ENCODE assay signal across 11 mouse cellular contexts in the genomic region with DNA sequence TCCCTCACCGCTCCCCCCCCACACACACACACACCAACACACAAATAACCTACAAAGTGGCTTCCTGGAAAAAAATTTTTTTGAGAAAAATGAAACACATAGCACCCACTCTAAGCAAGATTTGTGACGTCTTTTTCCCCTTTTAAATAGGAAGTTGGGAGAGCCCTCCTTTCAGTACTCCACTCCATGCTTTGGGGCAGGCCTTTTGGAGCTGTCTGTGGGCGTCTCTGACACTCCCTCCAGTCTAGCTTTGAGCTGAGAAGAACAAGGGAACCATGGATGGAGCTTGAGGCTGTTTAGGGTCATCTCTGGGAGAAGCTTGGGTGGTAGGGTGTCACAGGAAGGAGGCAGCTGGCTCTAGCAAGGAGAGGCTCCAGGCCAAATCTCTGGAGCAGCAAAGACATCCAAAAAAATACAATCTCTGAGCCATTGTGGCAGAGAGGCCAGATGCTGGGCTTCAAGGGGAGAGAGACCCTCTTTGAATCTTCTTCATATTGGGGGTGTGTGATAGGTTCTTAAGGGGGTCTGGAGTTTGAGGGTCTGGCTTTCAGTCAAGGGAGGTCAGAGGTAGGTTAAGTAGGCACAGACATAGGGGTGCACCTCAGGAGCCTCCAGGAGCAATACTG. TPM values are rescaled to one million over a fixed set of nuclear protein-coding genes. Genes with fewer than 3 reads are reported as not detected.
DNase-seq lines count a peak whose midpoint lies in the region; ATAC-seq lines count a peak whose summit lies in the region.
"Had no signal": no experiment of that assay in that cellular context is flagged by ENCODE, and none has a peak within 500 bp of the region (broad histone marks: within the 10 kb centered on the region; RNA-seq: fewer than 3 reads in every experiment).

No protein-coding gene starts in this region.

- H3K4me3 ChIP-seq in hindbrain, embryonic 12.5 days = peak overlapping the region; percentile 84
- peak overlapping the region; percentile 90 for H3K4me3 ChIP-seq in neural tube, embryonic 14.5 days (ENCODE audit: low read depth, low read length)
- H3K4me3 ChIP-seq in kidney, embryonic 14.5 days (ENCODE audit: low read length) = no peak overlapping the region

- 1% methylated on average over 3 of the region's 3 CpGs for WGBS in hindbrain, embryonic 12.5 days
- 0% methylated on average over 3 of the region's 3 CpGs for WGBS in neural tube, embryonic 14.5 days
- 4% methylated on average over 3 of the region's 3 CpGs for WGBS in kidney, embryonic 14.5 days

- peak; percentile 53 to 62 for DNase-seq in layer of hippocampus, postnatal 10 days (ENCODE audit: low spot score in 2 of 2)
- no peak for DNase-seq in layer of hippocampus, adult 9-10 months (ENCODE audit: low spot score)
- peak; percentile 50 to 56 for DNase-seq in cerebellum, postnatal 14 days
- DNase-seq in lung, postnatal 36 days = no peak
- no peak for DNase-seq in kidney, postnatal 4 days

- H3K27me3 ChIP-seq in hindbrain, embryonic 12.5 days = peaks cover 92% of the 10 kb centered on the region
- no peaks in the 10 kb centered on the region; the same call in 1 of the 2 replicates for H3K27me3 ChIP-seq in neural tube, embryonic 14.5 days (ENCODE audit: control insufficient read depth, insufficient read depth, low read length)
- H3K27me3 ChIP-seq in kidney, embryonic 14.5 days (ENCODE audit: control insufficient read depth, insufficient read depth, low read length) = peaks cover 99% of the 10 kb centered on the region

- 0 out of 2 replicates have a peak, but pooled peaks cover 3% of the 10 kb centered on the region for H3K36me3 ChIP-seq in hindbrain, embryonic 12.5 days
- no peaks in the 10 kb centered on the region for H3K36me3 ChIP-seq in neural tube, embryonic 14.5 days (ENCODE audit: control insufficient read depth, insufficient read depth, low read length)
- no peaks in the 10 kb centered on the region for H3K36me3 ChIP-seq in kidney, embryonic 14.5 days (ENCODE audit: control insufficient read depth, insufficient read depth, low read length)
- H3K36me3 ChIP-seq: limb, embryonic 10.5 days; lung, embryonic 15.5 days; stomach, embryonic 15.5 days had no signal

- peak overlapping the region; percentile 98 for H3K9ac ChIP-seq in hindbrain, embryonic 12.5 days
- H3K9ac ChIP-seq in neural tube, embryonic 14.5 days (replicated peaks; ENCODE audit: low read depth, low read length) = peak overlapping the region; percentile 99
- H3K9ac ChIP-seq in kidney, embryonic 14.5 days (ENCODE audit: low read depth, low read length) = no peak overlapping the region
- H3K9ac ChIP-seq: lung, embryonic 15.5 days; stomach, embryonic 15.5 days had no signal

- H3K4me1 ChIP-seq in hindbrain, embryonic 12.5 days = peaks cover 39% of the 10 kb centered on the region
- H3K4me1 ChIP-seq in neural tube, embryonic 14.5 days (ENCODE audit: control insufficient read depth, insufficient read depth, low read length) = peaks cover 16% of the 10 kb centered on the region; the same call in 1 of the 2 replicates
- 0 out of 2 replicates have a peak, but pooled peaks cover 4% of the 10 kb centered on the region for H3K4me1 ChIP-seq in kidney, embryonic 14.5 days (ENCODE audit: control insufficient read depth, insufficient read depth, low read length)

- ATAC-seq in hindbrain, embryonic 12.5 days (ENCODE audit: low FRiP score) = no peak
- no peak for ATAC-seq in neural tube, embryonic 14.5 days (ENCODE audit: low read depth)
- no peak for ATAC-seq in kidney, embryonic 14.5 days (ENCODE audit: low FRiP score, low TSS enrichment)

- peak overlapping the region; percentile 98 for H3K27ac ChIP-seq in hindbrain, embryonic 12.5 days
- H3K27ac ChIP-seq in neural tube, embryonic 14.5 days (ENCODE audit: low read depth, low read length) = peak overlapping the region; percentile 99
- H3K27ac ChIP-seq in kidney, embryonic 14.5 days (ENCODE audit: low read depth, low read length) = no peak overlapping the region
- H3K27ac ChIP-seq: limb, embryonic 10.5 days; lung, embryonic 15.5 days; stomach, embryonic 15.5 days had no signal

- H3K9me3 ChIP-seq in hindbrain, embryonic 12.5 days (replicated peaks) = no peaks in the 10 kb centered on the region
- no peaks in the 10 kb centered on the region for H3K9me3 ChIP-seq in neural tube, embryonic 14.5 days (ENCODE audit: control insufficient read depth, low read length)
- no peaks in the 10 kb centered on the region for H3K9me3 ChIP-seq in kidney, embryonic 14.5 days (ENCODE audit: control insufficient read depth, low read length)
- H3K9me3 ChIP-seq: limb, embryonic 10.5 days; lung, embryonic 15.5 days; stomach, embryonic 15.5 days had no signal

- H3K4me2 ChIP-seq in hindbrain, embryonic 12.5 days (replicated peaks) = peak overlapping the region; percentile 84
- peak overlapping the region; percentile 94 for H3K4me2 ChIP-seq in neural tube, embryonic 14.5 days (ENCODE audit: low read depth, low read length)
- no peak overlapping the region for H3K4me2 ChIP-seq in kidney, embryonic 14.5 days (replicated peaks; ENCODE audit: low read depth, low read length)

RNA-seq across cellular contexts. Expression of a gene that starts 34.6 kb away (rescaled TPM):
- 10 to 100 TPM; 83.3 to 96.9 TPM for total RNA-seq in layer of hippocampus, postnatal 10 days (2021)
- 40.1 and 42.0 TPM in 2 replicates for polyA plus RNA-seq in hindbrain, embryonic 12.5 days (2016; fragmentation: Nextera tagmentation; extraction: Ambion mirVana)
- 23.0 and 30.5 TPM in 2 replicates for polyA plus RNA-seq in neural tube, embryonic 14.5 days (2014; fragmentation: Nextera tagmentation; extraction: Ambion mirVana)
- polyA plus RNA-seq in kidney, embryonic 14.5 days (2014; fragmentation: Nextera tagmentation; extraction: Ambion mirVana) = 21.3 and 35.9 TPM in 2 replicates

Comparison
In these comparisons a context has a peak if more than half of its experiments do, and no peak if none do; other contexts are left out.
1. DNase-seq: peak in layer of hippocampus, postnatal 10 days (2 of 2) and cerebellum, postnatal 14 days (2 of 2); none in layer of hippocampus, adult 9-10 months (single experiment), lung, postnatal 36 days (single experiment) and kidney, postnatal 4 days (0 of 2).